Mouse (Mus musculus): ENCODE results near the gene Mgea5. TPM values are rescaled to one million over a fixed set of nuclear protein-coding genes. Genes with fewer than 3 reads are reported as not detected.

The Mgea5 gene
- total and polyA plus RNA-seq, 3 experiments = 54.4 to 67.0 TPM; not detected in 1

DNA sequence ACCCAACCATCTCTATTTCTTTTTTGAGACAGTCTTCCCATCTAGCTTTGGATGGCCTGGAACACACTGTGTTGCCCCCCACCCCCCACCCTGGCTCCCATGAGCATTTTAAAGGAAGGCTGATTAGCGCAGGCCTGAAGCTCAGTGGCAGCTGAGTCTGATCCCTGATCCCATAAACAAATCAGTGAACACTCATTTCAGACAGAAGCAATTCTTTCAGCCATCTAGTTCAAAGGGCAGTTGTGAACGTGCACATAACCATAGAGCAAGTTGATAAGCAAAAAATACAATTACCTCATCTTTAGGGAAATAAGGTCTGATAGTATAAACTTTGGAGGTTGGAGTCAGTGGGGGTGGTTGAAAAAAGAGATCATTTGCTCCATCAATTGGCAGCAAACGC is 22.8 kb downstream of the Mgea5 start:
- H3K9me3 ChIP-seq (replicated peaks; ENCODE audit: insufficient read depth, low read length) = no peaks in the 10 kb centered on the region
- H3K27ac ChIP-seq (ENCODE audit: control insufficient read depth, low read depth, low read length) = no peak overlapping the region
- no peak for TF ChIP-seq MAFK (IDR thresholded peaks at IDR 0.05; ENCODE audit: borderline replicate concordance, low read depth, low read length)
- no peak for TF ChIP-seq ZNF384 (IDR thresholded peaks at IDR 0.05; ENCODE audit: low read depth, low read length)
- no peak for TF ChIP-seq RCOR1 (IDR thresholded peaks at IDR 0.05; ENCODE audit: low read depth, low read length)
- no peak for TF ChIP-seq TCF12 (IDR thresholded peaks at IDR 0.05; ENCODE audit: low read depth, low read length)
- no peak for TF ChIP-seq ZKSCAN1 (IDR thresholded peaks at IDR 0.05; ENCODE audit: low read depth, low read length)
- no peak for TF ChIP-seq RAD21 (IDR thresholded peaks at IDR 0.05; ENCODE audit: low read depth, low read length)
- no peak for TF ChIP-seq CTCF (IDR thresholded peaks at IDR 0.05 in 2 of 3, conservative IDR thresholded peaks at IDR 0.05 in 1 of 3; ENCODE audit: control insufficient read depth in 1 of 3, insufficient read depth in 1 of 3, low read depth in 2 of 3, low read length in 3 of 3, poor library complexity in 1 of 3, severe bottlenecking in 1 of 3)
- H3K9ac ChIP-seq (ENCODE audit: control insufficient read depth, low read depth, low read length, poor library complexity, severe bottlenecking) = no peak overlapping the region
- H3K4me3 ChIP-seq (ENCODE audit: control insufficient read depth in 1 of 2, insufficient read depth in 1 of 2, low read depth in 2 of 2, low read length in 2 of 2) = no peak overlapping the region
- H3K36me3 ChIP-seq (ENCODE audit: control insufficient read depth in 1 of 2, insufficient read depth in 2 of 2, low read length in 2 of 2) = peaks cover 17 to 61% of the 10 kb centered on the region in 2 experiments
- no peaks in the 10 kb centered on the region for H3K79me2 ChIP-seq (ENCODE audit: control insufficient read depth, insufficient read depth, low read length, poor library complexity)
- no peak for DNase-seq (ENCODE audit: low read depth, low spot score)
- H3K4me1 ChIP-seq (ENCODE audit: control insufficient read depth in 1 of 2, insufficient read depth in 2 of 2, low read length in 2 of 2) = peaks cover 4 to 7% of the 10 kb centered on the region in 2 experiments; a peak in 3 of 4 replicates
- H3K27me3 ChIP-seq (ENCODE audit: control insufficient read depth in 1 of 2, insufficient read depth in 2 of 2, low read length in 2 of 2) = no peaks in the 10 kb centered on the region

- Histone ChIP-seq H3K36me3 (ENCODE audit: control insufficient read depth in 1 of 2, insufficient read depth in 2 of 2, low read length in 2 of 2) (peaks cover 17 to 57% of the 10 kb centered on the region in 2 experiments), H3K9ac (ENCODE audit: control insufficient read depth, low read depth, low read length, poor library complexity, severe bottlenecking) (no peak overlapping the region), H3K4me1 (ENCODE audit: control insufficient read depth in 1 of 2, insufficient read depth in 2 of 2, low read length in 2 of 2) (peaks cover 4 to 7% of the 10 kb centered on the region in 2 experiments; a peak in 3 of 4 replicates), H3K27me3 (ENCODE audit: control insufficient read depth in 1 of 2, insufficient read depth in 2 of 2, low read length in 2 of 2) (no peaks in the 10 kb centered on the region), H3K79me2 (ENCODE audit: control insufficient read depth, insufficient read depth, low read length, poor library complexity) (no peaks in the 10 kb centered on the region), H3K9me3 (replicated peaks; ENCODE audit: insufficient read depth, low read length) (no peaks in the 10 kb centered on the region), H3K27ac (ENCODE audit: control insufficient read depth, low read depth, low read length) (no peak overlapping the region), H3K4me3 (ENCODE audit: control insufficient read depth in 1 of 2, insufficient read depth in 1 of 2, low read depth in 2 of 2, low read length in 2 of 2) (no peak overlapping the region)
- no peak for TF ChIP-seq USF1 (IDR thresholded peaks at IDR 0.05; ENCODE audit: low read depth, low read length)
- DNase-seq (ENCODE audit: low read depth, low spot score) = no peak
Measured at GRCm38 (mm10) chr19:45758671-45759070, 25.0 kb downstream of the Mgea5 start.

DNA sequence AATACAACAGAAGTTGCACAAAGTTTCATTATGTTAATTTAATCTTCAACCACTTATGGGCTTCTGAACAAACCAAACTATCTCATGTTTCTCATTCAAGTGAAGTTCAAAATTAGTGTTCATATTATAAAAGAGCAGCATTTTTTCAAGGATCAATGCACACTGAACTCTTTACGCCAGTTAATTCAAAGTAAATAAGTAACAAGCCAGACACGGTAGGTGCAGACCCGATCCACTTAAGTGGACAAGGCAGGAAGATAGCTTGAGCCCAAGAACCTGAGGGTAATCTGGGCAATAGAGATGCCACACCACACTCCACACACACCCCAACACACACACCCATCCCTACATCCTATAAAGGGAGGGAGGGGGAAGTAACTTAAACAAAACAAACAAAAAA is 30.1 kb downstream of the Mgea5 start:
- DNase-seq (ENCODE audit: low read depth, low spot score) = no peak
- no peaks in the 10 kb centered on the region for H3K27me3 ChIP-seq (ENCODE audit: control insufficient read depth in 1 of 2, insufficient read depth in 2 of 2, low read length in 2 of 2)
- no peak overlapping the region for H3K27ac ChIP-seq (ENCODE audit: control insufficient read depth, low read depth, low read length)
- H3K79me2 ChIP-seq (ENCODE audit: control insufficient read depth, insufficient read depth, low read length, poor library complexity) = peaks cover 10% of the 10 kb centered on the region
- peaks cover 4 to 10% of the 10 kb centered on the region in 2 experiments; a peak in 3 of 4 replicates for H3K4me1 ChIP-seq (ENCODE audit: control insufficient read depth in 1 of 2, insufficient read depth in 2 of 2, low read length in 2 of 2)
- H3K9ac ChIP-seq (ENCODE audit: control insufficient read depth, low read depth, low read length, poor library complexity, severe bottlenecking) = no peak overlapping the region
- H3K36me3 ChIP-seq (ENCODE audit: control insufficient read depth in 1 of 2, insufficient read depth in 2 of 2, low read length in 2 of 2) = peaks cover 21 to 40% of the 10 kb centered on the region in 2 experiments
- no peaks in the 10 kb centered on the region for H3K9me3 ChIP-seq (replicated peaks; ENCODE audit: insufficient read depth, low read length)
- H3K4me3 ChIP-seq (ENCODE audit: control insufficient read depth in 1 of 2, insufficient read depth in 1 of 2, low read depth in 2 of 2, low read length in 2 of 2) = no peak overlapping the region
- TF ChIP-seq KAT2A (conservative IDR thresholded peaks at IDR 0.05; ENCODE audit: low read depth, low read length) (no peak), GATA1 (IDR thresholded peaks at IDR 0.05; ENCODE audit: low read depth, low read length) (no peak), MYB (IDR thresholded peaks at IDR 0.05; ENCODE audit: low read depth, low read length) (no peak), POLR2AphosphoS5 (IDR thresholded peaks at IDR 0.05; ENCODE audit: borderline replicate concordance, low read depth, low read length) (no peak), UBTF (IDR thresholded peaks at IDR 0.05; ENCODE audit: borderline replicate concordance, insufficient read depth, low read depth, low read length) (no peak), ZMIZ1 (IDR thresholded peaks at IDR 0.05; ENCODE audit: low read depth, low read length) (no peak), MAFK (IDR thresholded peaks at IDR 0.05; ENCODE audit: borderline replicate concordance, low read depth, low read length) (no peak), ZKSCAN1 (IDR thresholded peaks at IDR 0.05; ENCODE audit: low read depth, low read length) (no peak), POLR2AphosphoS2 (IDR thresholded peaks at IDR 0.05; ENCODE audit: low read length) (no peak; the same call in 1 of the 2 replicates), EP300 (IDR thresholded peaks at IDR 0.05; ENCODE audit: low read depth in 1 of 2, low read length in 2 of 2) (no peak), TCF12 (IDR thresholded peaks at IDR 0.05; ENCODE audit: low read depth, low read length) (no peak)

Data from MEL (cell line).